Mouse (Mus musculus) erythroblast, embryonic 14.5 days (primary cell): ENCODE measurements around the gene Snph.

ENCODE experiments used
- GATA1 ChIP-seq: IDR thresholded peaks from 2 replicates; pipeline ENCODE4 v1.6.1; 2012; ENCODE audit warnings: low read length, inconsistent platforms, mixed read lengths
- TAL1 ChIP-seq: IDR thresholded peaks from 3 replicates; pipeline ENCODE4 v1.6.1; 2012; ENCODE audit warnings: low read length, inconsistent platforms, mixed read lengths

DNA sequence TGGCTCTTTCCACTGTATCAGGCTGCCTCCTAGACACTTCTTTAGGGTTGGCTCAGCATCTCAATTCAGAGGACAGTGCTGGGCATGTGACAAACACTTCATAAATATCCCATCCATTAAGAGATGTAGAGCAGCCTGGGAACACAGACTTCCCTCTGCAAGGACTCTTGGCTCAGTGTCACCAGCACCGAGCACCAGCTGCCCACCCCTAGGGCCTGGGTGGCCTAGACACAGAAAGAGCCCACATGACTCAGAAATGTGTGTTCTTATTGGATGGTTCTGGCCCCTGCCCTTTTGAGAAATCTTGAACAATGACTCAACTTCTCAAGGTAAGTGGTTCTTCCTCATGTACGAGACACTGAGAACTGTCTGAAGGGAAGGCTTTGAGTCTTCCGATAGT, 4.4 kb downstream of the Snph start:
- TF ChIP-seq GATA1 (no peak), TAL1 (no peak)
